Mouse (Mus musculus) midbrain, postnatal 0 days (tissue): ENCODE data around the gene Inpp4b. TPM values are rescaled to one million over a fixed set of nuclear protein-coding genes. Genes with fewer than 3 reads are reported as not detected.

ENCODE experiments used
- ATAC-seq: fragments of 200-750 bp; cut with Nextera tagmentation; 2 replicates; pipeline ENCODE4 v1.8.0; 2017; ENCODE audit warnings: moderate number of reproducible peaks, mild to moderate bottlenecking, moderate TSS enrichment, moderate library complexity; ENCODE audit not compliant: low FRiP score
- DNase-seq: peaks from one replicate; pipeline ENCODE4 v3.0.0-alpha.2; 2015; ENCODE audit warnings: low spot score
- H3K27ac ChIP-seq: fragments of 300-500 bp; sonication (generic); 2 replicates; pipeline ENCODE4 v1.5.1; 2014; ENCODE audit warnings: low read depth, mild to moderate bottlenecking, low read length, mixed read lengths
- H3K27me3 ChIP-seq: fragments of 300-500 bp; sonication (generic); 2 replicates; pipeline ENCODE4 v1.6.1; 2014; ENCODE audit warnings: low read length, control low read depth, mixed read lengths; ENCODE audit not compliant: insufficient read depth
- H3K36me3 ChIP-seq: fragments of 300-500 bp; sonication (generic); 2 replicates; pipeline ENCODE4 v1.6.1; 2014; ENCODE audit warnings: low read length, control low read depth, mixed read lengths; ENCODE audit not compliant: insufficient read depth
- H3K4me1 ChIP-seq: fragments of 300-500 bp; sonication (generic); 2 replicates; pipeline ENCODE4 v1.6.1; 2014; ENCODE audit warnings: mild to moderate bottlenecking, control low read depth, antibody characterized with exemption, low read length, mixed read lengths; ENCODE audit not compliant: insufficient read depth
- H3K4me2 ChIP-seq: fragments of 300-500 bp; sonication (generic); 2 replicates; pipeline ENCODE4 v1.6.1; 2014; ENCODE audit warnings: low read depth, mild to moderate bottlenecking, low read length, mixed read lengths; ENCODE audit not compliant: poor library complexity, severe bottlenecking
- H3K4me3 ChIP-seq: fragments of 300-500 bp; sonication (generic); 2 replicates; pipeline ENCODE4 v1.5.1; 2014; ENCODE audit warnings: low read depth, mild to moderate bottlenecking, low read length, moderate library complexity
- H3K9ac ChIP-seq: fragments of 300-500 bp; sonication (generic); replicated peaks from 2 replicates; pipeline ENCODE4 v1.6.1; 2014; ENCODE audit warnings: mild to moderate bottlenecking, low read length, moderate library complexity, mixed read lengths; ENCODE audit not compliant: poor library complexity, severe bottlenecking
- H3K9me3 ChIP-seq: fragments of 300-500 bp; sonication (generic); 2 replicates; pipeline ENCODE4 v1.6.1; 2016; ENCODE audit warnings: low read length, control low read depth
- CTCF ChIP-seq: IDR thresholded peaks from 2 replicates; pipeline ENCODE4 v1.5.1; 2016; ENCODE audit warnings: antibody characterized with exemption, mild to moderate bottlenecking
- WGBS: fragments of 180-500 bp; shearing (Covaris S2); extraction: QIAGEN DNeasy Blood & Tissue Kit; methylation state at CpG from one replicate; pipeline ENCODE4 v1.1.7; 2014; 5-methylcytosine and 5-hydroxymethylcytosine counted together
- polyA plus RNA-seq: library from polyadenylated mRNA; unstranded; fragments of >200 nt; fragmentation: Nextera tagmentation; extraction: Ambion mirVana; gene quantifications from 2 replicates; pipeline ENCODE4 v1.2.1, GENCODE M21; 2015
- total RNA-seq: library from RNA; depleted of rRNA; stranded (reverse); fragments of >200 nt; gene quantifications from 2 replicates; pipeline ENCODE4 v1.2.3, GENCODE M21; 2014

Gene Inpp4b
- total and polyA plus RNA-seq, 2 experiments from 2014 or later: 11.2 to 14.6 TPM

GRCm38 (mm10) chr8:81770603-81771276 is 428.4 kb downstream of the Inpp4b start:
- ATAC-seq: no peak
- peak; percentile 46 for DNase-seq
- no peak overlapping the region for H3K4me2 ChIP-seq
- no peaks in the 10 kb centered on the region for H3K36me3 ChIP-seq
- no peak overlapping the region for H3K27ac ChIP-seq
- no peaks in the 10 kb centered on the region for H3K27me3 ChIP-seq
- no peak overlapping the region for H3K4me3 ChIP-seq
- no peaks in the 10 kb centered on the region for H3K4me1 ChIP-seq
- H3K9ac ChIP-seq: no peak overlapping the region
- WGBS: 53% methylated on average over 6 of the region's 6 CpGs
- no peak for TF ChIP-seq CTCF
- no peaks in the 10 kb centered on the region for H3K9me3 ChIP-seq

DNA sequence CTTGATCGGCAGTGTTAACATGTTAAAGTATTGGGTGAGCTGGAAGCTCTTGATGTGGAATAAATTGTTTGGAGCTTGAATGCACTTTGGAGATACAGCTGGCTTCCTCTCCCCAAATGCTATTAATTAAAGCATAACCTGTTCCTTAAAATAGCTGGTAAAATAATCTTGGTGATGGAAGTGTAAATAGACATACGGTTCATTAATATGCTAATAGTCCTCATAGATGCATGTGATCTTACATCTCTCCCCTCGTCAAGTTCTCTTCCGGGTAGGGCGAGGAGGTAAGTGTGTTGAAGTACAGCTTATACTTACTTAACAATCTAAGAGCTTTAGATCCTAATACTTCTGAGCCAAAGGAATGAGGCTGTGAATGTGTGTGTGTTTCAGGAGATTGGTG is 430.5 kb downstream of the Inpp4b start:
- ATAC-seq: no peak
- Histone ChIP-seq H3K27ac (no peak overlapping the region), H3K36me3 (no peaks in the 10 kb centered on the region), H3K4me2 (no peak overlapping the region), H3K4me1 (no peaks in the 10 kb centered on the region), H3K4me3 (no peak overlapping the region), H3K9ac (no peak overlapping the region), H3K9me3 (no peaks in the 10 kb centered on the region), H3K27me3 (no peaks in the 10 kb centered on the region)
- DNase-seq: no peak
- WGBS: 78% methylated on average over 5 of the region's 5 CpGs
- no peak for TF ChIP-seq CTCF

DNA sequence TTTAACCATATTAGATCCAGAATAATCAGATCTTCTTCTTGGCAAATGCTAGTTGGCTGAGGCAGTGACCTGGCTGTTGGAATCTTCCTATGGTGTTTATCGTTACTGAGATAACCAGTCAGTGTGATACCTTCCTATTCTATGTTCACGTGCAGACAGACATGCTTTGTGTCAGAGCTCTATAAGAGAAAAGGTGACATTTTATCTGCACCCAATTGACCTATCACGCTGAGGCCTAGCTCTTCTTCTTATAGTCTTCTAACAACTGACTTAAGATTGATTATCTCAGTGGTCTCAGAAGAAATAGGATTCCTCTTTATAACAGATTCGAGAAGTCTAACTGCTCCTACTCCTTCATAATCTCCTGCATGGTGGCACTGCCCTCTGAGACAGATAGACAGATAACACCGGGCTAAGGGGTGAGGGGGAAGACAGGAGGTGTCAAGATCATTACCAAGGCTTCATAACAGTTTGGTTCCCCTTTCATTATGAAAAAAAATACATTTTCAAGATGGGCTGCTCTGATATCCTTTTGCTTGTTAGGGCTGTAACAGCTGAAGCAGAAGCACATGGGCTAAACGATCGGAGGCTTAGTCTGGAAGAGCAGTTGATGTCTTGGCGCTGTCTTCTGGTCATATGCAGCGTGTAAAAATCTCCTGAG is 431.1 kb downstream of the Inpp4b start:
- Histone ChIP-seq H3K27ac (no peak overlapping the region), H3K36me3 (no peaks in the 10 kb centered on the region), H3K4me3 (no peak overlapping the region), H3K4me2 (no peak overlapping the region), H3K4me1 (no peaks in the 10 kb centered on the region), H3K27me3 (no peaks in the 10 kb centered on the region), H3K9me3 (no peaks in the 10 kb centered on the region), H3K9ac (no peak overlapping the region)
- ATAC-seq (no peak), DNase-seq (no peak)
- WGBS: 80% methylated on average over 9 of the region's 9 CpGs
- TF ChIP-seq CTCF: no peak

DNA sequence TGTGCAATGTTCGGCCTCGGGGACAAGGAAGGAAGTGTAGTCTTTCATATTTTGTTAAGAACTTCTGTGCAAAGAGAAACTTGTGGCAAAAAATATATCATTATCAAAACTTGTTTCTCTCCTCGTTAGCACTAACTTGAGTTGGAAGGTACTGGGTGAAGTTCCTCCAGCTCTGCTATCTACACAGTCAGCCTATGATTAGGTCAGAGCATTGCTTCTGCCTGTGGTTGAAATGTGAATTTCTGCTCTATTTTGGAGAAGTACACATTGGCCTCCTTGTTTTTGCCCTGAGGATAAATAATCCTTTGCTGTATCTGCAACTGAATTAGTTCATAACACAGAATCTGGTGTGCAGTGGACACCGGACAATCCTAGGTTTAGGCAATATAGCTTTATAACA is 431.7 kb downstream of the Inpp4b start:
- no peaks in the 10 kb centered on the region for H3K4me1 ChIP-seq
- no peaks in the 10 kb centered on the region for H3K27me3 ChIP-seq
- 88% methylated on average over 4 of the region's 4 CpGs for WGBS
- no peak overlapping the region for H3K9ac ChIP-seq
- no peak for TF ChIP-seq CTCF
- H3K27ac ChIP-seq: no peak overlapping the region
- H3K4me2 ChIP-seq: no peak overlapping the region
- DNase-seq (no peak), ATAC-seq (no peak)
- no peaks in the 10 kb centered on the region for H3K36me3 ChIP-seq
- H3K9me3 ChIP-seq: no peaks in the 10 kb centered on the region
- no peak overlapping the region for H3K4me3 ChIP-seq

DNA sequence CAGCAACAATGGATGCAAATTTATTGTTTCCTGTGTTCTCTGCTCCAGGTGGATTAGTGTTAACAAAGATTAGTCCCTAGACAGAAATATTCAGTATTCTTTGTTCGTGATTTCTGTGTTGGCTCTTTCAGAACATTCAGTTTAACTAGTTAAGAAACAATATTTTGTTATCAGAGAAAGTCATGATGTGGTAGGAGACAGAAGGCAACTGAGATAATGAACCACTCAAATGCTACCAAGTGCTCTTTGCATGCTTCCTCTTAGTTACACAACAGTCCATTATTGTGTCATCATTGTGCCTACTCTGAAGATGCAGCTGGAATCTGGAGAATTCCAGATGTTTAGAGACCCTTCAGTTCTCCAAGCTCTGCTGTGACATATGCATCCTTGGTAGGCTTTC is 432.1 kb downstream of the Inpp4b start:
- no peak for TF ChIP-seq CTCF
- WGBS: 64% methylated on average over 1 of the region's 1 CpGs
- no peaks in the 10 kb centered on the region for H3K4me1 ChIP-seq
- H3K4me2 ChIP-seq: no peak overlapping the region
- no peak for DNase-seq
- H3K9me3 ChIP-seq: no peaks in the 10 kb centered on the region
- H3K4me3 ChIP-seq: no peak overlapping the region
- H3K36me3 ChIP-seq: no peaks in the 10 kb centered on the region
- no peak overlapping the region for H3K9ac ChIP-seq
- no peak overlapping the region for H3K27ac ChIP-seq
- ATAC-seq: no peak
- H3K27me3 ChIP-seq: no peaks in the 10 kb centered on the region

GRCm38 (mm10) chr8:81776516-81777237 is 434.3 kb downstream of the Inpp4b start:
- Histone ChIP-seq H3K4me3 (no peak overlapping the region), H3K9ac (no peak overlapping the region), H3K9me3 (no peaks in the 10 kb centered on the region), H3K4me2 (no peak overlapping the region), H3K4me1 (no peaks in the 10 kb centered on the region), H3K36me3 (no peaks in the 10 kb centered on the region), H3K27ac (no peak overlapping the region), H3K27me3 (no peaks in the 10 kb centered on the region)
- no peak for DNase-seq
- 76% methylated on average over 4 of the region's 4 CpGs for WGBS
- no peak for TF ChIP-seq CTCF
- ATAC-seq: no peak
